Mouse (Mus musculus) bone marrow macrophage, adult 2 months (primary cell): ENCODE data around the gene Pdxk.

Experiments used
- CTCF ChIP-seq: IDR thresholded peaks from 2 replicates; pipeline ENCODE4 v1.5.1; 2012; ENCODE audit warnings: low read depth, mild to moderate bottlenecking, low read length, moderate library complexity
- POLR2A ChIP-seq: IDR thresholded peaks from 2 replicates; pipeline ENCODE4 v1.6.1; 2012; ENCODE audit warnings: mild to moderate bottlenecking, low read depth, low read length, borderline replicate concordance

DNA sequence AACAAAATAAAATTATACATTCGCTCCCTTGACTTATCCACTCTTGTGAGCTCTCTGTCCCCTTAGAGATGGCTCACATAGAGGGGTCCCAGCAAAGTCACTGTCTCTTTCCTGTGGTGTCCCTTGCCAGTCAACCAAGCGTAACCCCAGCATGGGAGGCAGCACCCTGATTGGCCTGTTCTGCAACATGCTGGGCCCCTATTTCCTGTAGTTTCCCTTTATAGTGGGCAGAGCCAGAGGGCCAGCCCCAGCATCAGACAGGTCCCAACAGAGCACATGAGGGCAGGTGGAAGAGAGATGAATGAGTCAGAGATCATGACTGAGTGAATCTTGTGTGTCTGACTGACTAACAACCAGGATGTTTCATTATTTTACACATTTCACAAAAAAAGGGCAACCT lies 43.8 kb downstream of the Pdxk start:
- TF ChIP-seq POLR2A (no peak), CTCF (no peak)
